Mouse (Mus musculus) CD8-positive naive resting alpha-beta T cell, adult 57 days (primary cell): ENCODE results near the gene Ugdh. TPM values are rescaled to one million over a fixed set of nuclear protein-coding genes. Genes with fewer than 3 reads are reported as not detected.

Experiments used
- total RNA-seq: library from RNA; stranded (reverse); gene quantifications from one replicate; pipeline ENCODE4 v1.2.4, GENCODE M21; 2023

Ugdh gene
- 24.5 TPM for total RNA-seq

DNA sequence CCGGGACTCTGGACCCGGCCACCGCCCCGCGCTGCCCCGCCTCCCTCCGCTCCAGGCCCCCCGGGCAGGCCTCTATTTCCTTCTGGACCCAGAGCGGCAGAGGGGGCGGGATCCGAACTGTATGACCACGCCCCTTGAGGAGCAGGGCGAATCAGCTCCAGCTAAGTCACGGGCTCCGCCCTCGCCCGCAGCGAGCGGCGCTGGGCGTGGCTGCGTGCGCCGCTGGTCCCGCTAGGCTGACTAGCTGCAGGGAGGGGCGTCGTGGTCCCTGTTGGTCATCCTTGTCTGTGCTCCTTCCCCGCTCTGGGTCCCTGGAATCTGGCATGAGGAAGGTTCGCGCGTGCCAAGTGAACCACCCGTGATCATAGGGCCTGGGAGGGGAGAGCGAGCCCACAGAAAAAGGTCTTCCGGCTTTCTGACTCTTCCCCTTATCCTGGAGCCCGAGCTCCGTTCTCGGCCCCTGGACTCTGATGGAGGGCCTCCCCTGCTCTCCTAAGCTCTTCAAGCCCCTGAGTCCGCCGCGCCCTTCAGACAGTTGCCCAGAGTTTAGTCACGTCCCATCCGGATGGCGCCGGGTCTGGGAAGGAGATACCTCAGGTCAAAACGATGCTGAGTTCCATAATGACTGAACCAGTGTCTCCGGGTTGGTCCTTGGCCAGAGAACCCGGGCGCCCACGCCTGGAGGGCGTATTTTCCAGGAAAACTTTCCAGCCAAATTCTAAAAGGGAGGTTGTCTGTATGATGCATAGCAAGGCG, at the start of gene Ugdh:
TSS of gene Ugdh (minus strand) at position 144 of the 756 bp plus-strand sequence.

DNA sequence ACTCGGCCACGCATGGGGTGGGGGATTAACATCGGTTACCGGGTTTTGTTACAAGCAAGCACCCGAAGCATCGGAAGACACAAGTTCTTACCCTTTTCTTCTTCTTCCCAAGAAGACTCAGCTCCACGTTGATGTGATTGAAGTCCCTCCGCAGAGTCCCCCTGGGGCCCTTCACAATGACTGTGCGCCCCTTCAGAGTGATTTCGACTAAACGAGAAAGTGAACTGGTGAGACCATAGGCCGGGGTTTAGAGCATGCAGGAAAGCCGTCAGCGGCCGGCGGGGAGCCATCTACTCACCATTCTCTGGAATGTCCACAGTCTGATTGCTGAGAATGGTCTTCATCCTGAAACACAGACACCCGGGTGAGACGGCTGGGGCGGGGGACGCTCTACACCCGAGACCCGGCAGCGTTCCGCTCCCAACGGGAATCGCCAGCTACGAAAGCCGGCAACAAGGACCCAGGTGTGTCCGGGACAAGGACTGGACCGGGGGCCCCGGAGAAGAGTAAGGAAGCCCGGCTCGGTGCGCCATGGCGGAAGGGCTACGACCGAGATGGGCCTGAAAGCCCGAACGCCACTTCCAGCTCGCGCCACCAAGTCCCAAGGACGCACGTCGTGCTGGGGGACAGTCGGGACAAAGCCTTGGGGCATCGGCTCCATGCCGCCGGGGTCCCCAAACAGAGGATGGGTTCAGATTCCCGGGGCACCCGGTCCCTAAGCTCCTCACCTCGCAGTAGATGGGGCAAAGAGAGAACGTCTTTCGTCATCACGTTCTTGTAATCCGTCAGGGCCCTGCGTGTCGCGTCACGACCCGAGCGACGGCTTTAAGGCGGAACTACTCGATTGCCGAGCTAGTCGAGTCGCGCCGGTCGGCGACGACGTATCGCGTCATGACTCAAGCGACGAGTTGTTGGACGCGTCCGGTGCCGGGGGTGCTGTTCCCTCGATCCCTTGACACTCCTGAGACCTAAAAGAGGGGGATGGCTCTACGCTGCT, 44.8 kb downstream of the Ugdh start, which contains the start of the genes Rpl9 and Lias:
TSS of gene Rpl9 (minus strand) at position 797 of the 997 bp plus-strand sequence.
TSS of gene Lias (plus strand) at position 850 of the 997 bp plus-strand sequence.

Other genes with a start within 250 kb of the Ugdh start
- gene Wdr19, start 236.3 kb downstream of the Ugdh start, total RNA-seq = 5.1 TPM
- 50.0 TPM for gene Rfc1, start 100.3 kb downstream of the Ugdh start, total RNA-seq
- gene Klb, start 87.6 kb downstream of the Ugdh start, total RNA-seq = not detected
- gene Rpl9, start 44.5 kb downstream of the Ugdh start, total RNA-seq = 2,939 TPM
- gene Lias, start 44.5 kb downstream of the Ugdh start, total RNA-seq = 35.5 TPM
- gene Gm43552, start 56.9 kb upstream of the Ugdh start, total RNA-seq = not detected
- gene Smim14, start 101.2 kb upstream of the Ugdh start, total RNA-seq = 112 TPM
- 71.2 TPM for gene Ube2k, start 101.3 kb upstream of the Ugdh start, total RNA-seq